Mouse (Mus musculus): ENCODE data around the gene Ugt1a6b.

DNA sequence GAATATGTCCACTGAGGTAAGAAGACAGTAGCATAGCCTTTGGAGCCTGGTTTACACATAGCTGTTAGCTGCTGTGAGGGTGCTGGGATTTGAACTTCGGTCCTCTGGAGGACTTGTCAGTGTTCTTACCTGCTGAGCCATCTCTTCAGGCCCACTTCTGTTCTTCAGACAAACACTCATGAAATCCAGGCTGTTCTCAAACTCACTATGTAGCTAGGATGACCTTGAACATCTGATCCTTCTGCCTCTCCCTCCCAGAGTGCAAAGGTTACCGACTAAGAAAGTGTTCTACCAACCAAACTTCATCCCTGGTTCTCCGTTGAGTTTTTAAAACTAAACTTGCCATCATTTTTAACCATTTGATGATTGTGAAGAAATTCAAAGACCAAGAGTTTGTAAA is 34.2 kb downstream of the Ugt1a6b start:
- TF ChIP-seq CTCF (IDR thresholded peaks at IDR 0.05) (no peak), POLR2A (IDR thresholded peaks at IDR 0.05; ENCODE audit: insufficient read depth, low read depth, low read length) (no peak), EP300 (IDR thresholded peaks at IDR 0.05; ENCODE audit: insufficient read depth, low read depth, low read length) (no peak)

Data from heart, adult 2 months (tissue).